Mouse (Mus musculus) lung, adult 2 months (tissue): Measurements from ENCODE around the gene Klhl10. TPM values are rescaled to one million over a fixed set of nuclear protein-coding genes. Genes with fewer than 3 reads are reported as not detected.

ENCODE experiments used
- DNase-seq: peaks from one replicate; pipeline ENCODE4 v3.0.0; 2022
- H3K4me1 ChIP-seq: fragments of 200-500 bp; 2 replicates; pipeline ENCODE4 v1.6.1; 2011; ENCODE audit warnings: low read length; ENCODE audit not compliant: control insufficient read depth, insufficient read depth
- H3K4me3 ChIP-seq: fragments of 200-500 bp; replicated peaks from 2 replicates; pipeline ENCODE3; 2011; ENCODE audit warnings: low read depth, mild to moderate bottlenecking, control low read depth, low read length; ENCODE audit errors: extremely low read depth
- CTCF ChIP-seq: fragments of 200-500 bp; IDR thresholded peaks from 2 replicates; pipeline ENCODE4 v1.5.1; 2011; ENCODE audit warnings: mild to moderate bottlenecking, low read length, control low read depth; ENCODE audit not compliant: insufficient read depth
- POLR2A ChIP-seq: fragments of 200-500 bp; IDR thresholded peaks from 2 replicates; pipeline ENCODE4 v1.6.1; 2011; ENCODE audit warnings: low read depth, mild to moderate bottlenecking, control low read depth, low read length, borderline replicate concordance; ENCODE audit errors: extremely low read depth
- WGBS: fragments of 180-500 bp; shearing (Covaris S2); methylation state at CpG from one replicate; pipeline ENCODE4 v1.1.7; 2018; 5-methylcytosine and 5-hydroxymethylcytosine counted together
- polyA plus RNA-seq: library from polyadenylated mRNA; depleted of rRNA; stranded (reverse); fragments of >200 nt; gene quantifications from 2 replicates; pipeline ENCODE4 v1.2.3, GENCODE M21; 2012

The Klhl10 gene
- polyA plus RNA-seq, 1 experiment = 0.49 TPM

GRCm38 (mm10) chr11:100457247-100457646, 15.5 kb downstream of the Klhl10 start:
- H3K4me1 ChIP-seq = no peaks in the 10 kb centered on the region; the same call in none of the 2 replicates
- no peak for TF ChIP-seq POLR2A
- TF ChIP-seq CTCF = no peak
- WGBS = 59% methylated on average over 4 of the region's 4 CpGs
- DNase-seq = no peak
- no peak overlapping the region for H3K4me3 ChIP-seq

- Histone ChIP-seq H3K4me1 (no peaks in the 10 kb centered on the region; the same call in none of the 2 replicates), H3K4me3 (no peak overlapping the region)
- no peak for TF ChIP-seq CTCF
- no peak for TF ChIP-seq POLR2A
- WGBS = 63% methylated on average over 5 of the region's 5 CpGs
- no peak for DNase-seq
Observed at GRCm38 (mm10) chr11:100457711-100458110, 16.0 kb downstream of the Klhl10 start.

- peaks cover 2% of the 10 kb centered on the region for H3K4me1 ChIP-seq
- no peak for DNase-seq
- 84% methylated on average over 10 of the region's 10 CpGs for WGBS
- TF ChIP-seq CTCF (no peak), POLR2A (no peak)
- H3K4me3 ChIP-seq = no peak overlapping the region
Observed at GRCm38 (mm10) chr11:100462699-100463098, 21.0 kb downstream of the Klhl10 start.

- DNase-seq = no peak
- no peak overlapping the region for H3K4me3 ChIP-seq
- WGBS = 90% methylated on average over 1 of the region's 1 CpGs
- peaks cover 2% of the 10 kb centered on the region for H3K4me1 ChIP-seq
- no peak for TF ChIP-seq CTCF
- TF ChIP-seq POLR2A = no peak
Observed at GRCm38 (mm10) chr11:100465229-100465792, 23.6 kb downstream of the Klhl10 start.

GRCm38 (mm10) chr11:100465833-100466232, 24.1 kb downstream of the Klhl10 start:
- Histone ChIP-seq H3K4me1 (peaks cover 3% of the 10 kb centered on the region; the same call in 1 of the 2 replicates), H3K4me3 (no peak overlapping the region)
- TF ChIP-seq CTCF = no peak
- no peak for TF ChIP-seq POLR2A
- no peak for DNase-seq
- WGBS = 60% methylated on average over 1 of the region's 1 CpGs

GRCm38 (mm10) chr11:100471352-100472196, 29.9 kb downstream of the Klhl10 start:
- WGBS = 4% methylated on average over 30 of the region's 30 CpGs
- Histone ChIP-seq H3K4me3 (peak overlapping the region; percentile 92), H3K4me1 (peaks cover 2% of the 10 kb centered on the region; the same call in 1 of the 2 replicates)
- TF ChIP-seq CTCF (no peak), POLR2A (no peak)
- peak; percentile 14 for DNase-seq

- peak; percentile 90 for DNase-seq
- peaks cover 2% of the 10 kb centered on the region; the same call in 1 of the 2 replicates for H3K4me1 ChIP-seq
- TF ChIP-seq CTCF (peak; percentile 79), POLR2A (peak; percentile 83; the same call in 1 of the 2 replicates)
- under 1% methylated on average over 83 of the region's 83 CpGs for WGBS
- peak within 1 kb of the TSS; percentile 92 for H3K4me3 ChIP-seq
Observed at GRCm38 (mm10) chr11:100472197-100472934, 30.6 kb downstream of the Klhl10 start, which contains the start of gene Klhl11. Gene Klhl11, minus strand, starts transcription at chr11:100472741.

GRCm38 (mm10) chr11:100472935-100473295, 31.2 kb downstream of the Klhl10 start:
- WGBS = 30% methylated on average over 5 of the region's 5 CpGs
- H3K4me3 ChIP-seq = no peak overlapping the region
- no peak for TF ChIP-seq POLR2A
- TF ChIP-seq CTCF = no peak
- no peak for DNase-seq
- H3K4me1 ChIP-seq = peaks cover 2% of the 10 kb centered on the region; the same call in 1 of the 2 replicates

- no peak for DNase-seq
- H3K4me1 ChIP-seq = no peaks in the 10 kb centered on the region; the same call in 1 of the 2 replicates
- TF ChIP-seq CTCF (no peak), POLR2A (no peak)
- 77% methylated on average over 5 of the region's 5 CpGs for WGBS
- H3K4me3 ChIP-seq = no peak overlapping the region
Observed at GRCm38 (mm10) chr11:100476281-100476680, 34.6 kb downstream of the Klhl10 start.
